Mouse (Mus musculus): ENCODE results near the gene Nyap1.

GRCm38 (mm10) chr5:137758921-137759534 is 17.6 kb upstream of the Nyap1 start:
- TF ChIP-seq USF1 (IDR thresholded peaks at IDR 0.05; ENCODE audit: low read depth): no peak
- TF ChIP-seq MAX (IDR thresholded peaks at IDR 0.05): no peak
- TF ChIP-seq FOSL1 (IDR thresholded peaks at IDR 0.05; ENCODE audit: insufficient read depth, low read length, poor library complexity, severe bottlenecking): no peak
- no peak for TF ChIP-seq CTCF (IDR thresholded peaks at IDR 0.05; ENCODE audit: control insufficient read depth, insufficient read depth, insufficient read length)
- TF ChIP-seq MYOG (IDR thresholded peaks at IDR 0.05; ENCODE audit: control insufficient read depth, extremely low read depth, insufficient read length): no peak
- no peak for TF ChIP-seq CEBPB (IDR thresholded peaks at IDR 0.05; ENCODE audit: low read depth)
- TF ChIP-seq MYOD1 (IDR thresholded peaks at IDR 0.05; ENCODE audit: control insufficient read depth, insufficient read length, low read depth): no peak
